ENCODE assay signal across 15 mouse cellular contexts in the genomic region with DNA sequence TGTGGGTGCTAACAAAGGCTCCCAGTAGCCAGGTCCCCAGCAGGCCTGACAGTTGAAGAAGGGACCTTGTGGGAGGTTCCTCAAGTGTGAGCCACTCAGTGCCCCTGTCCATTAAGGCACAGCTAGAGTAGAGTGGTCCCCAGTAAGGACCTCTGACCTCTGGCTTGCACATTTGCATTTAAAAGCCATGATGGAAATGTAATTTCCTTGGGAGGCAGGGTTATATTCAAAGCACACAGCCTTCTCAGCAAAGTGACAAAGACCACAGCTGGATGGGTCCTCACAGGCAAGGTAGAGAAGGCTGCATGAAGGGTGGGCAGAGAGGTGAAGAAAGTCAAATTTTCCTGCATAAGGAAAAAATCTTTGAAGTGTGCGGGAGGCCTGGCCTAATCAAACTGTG.
"Had no signal": no experiment of that assay in that cellular context is flagged by ENCODE, and none has a peak within 500 bp of the region (broad histone marks: within the 10 kb centered on the region; RNA-seq: fewer than 3 reads in every experiment).

No protein-coding gene starts in this region.

- H3K27ac ChIP-seq: kidney, postnatal 0 days; layer of hippocampus, adult 2 months; limb, embryonic 15.5 days; liver, embryonic 12.5 days; macrophage; midbrain, embryonic 12.5 days; stomach, embryonic 15.5 days had no signal

- DNase-seq: kidney, adult 2 months; kidney, postnatal 36 days; left cerebral cortex, postnatal 4 days; lung, embryonic 14.5 days; lung, postnatal 10 days; right cerebral cortex, postnatal 14 days; thymus, postnatal 36 days had no signal

- H3K4me3 ChIP-seq: layer of hippocampus, adult 2 months; limb, embryonic 15.5 days; liver, embryonic 12.5 days; megakaryocyte, embryonic 14.5 days; midbrain, embryonic 12.5 days; stomach, embryonic 15.5 days had no signal

- H3K36me3 ChIP-seq: stomach, embryonic 15.5 days had no signal

- H3K4me1 ChIP-seq: liver, embryonic 12.5 days; stomach, embryonic 15.5 days had no signal

- H3K4me2 ChIP-seq: limb, embryonic 15.5 days; liver, embryonic 12.5 days; lung, embryonic 14.5 days; midbrain, embryonic 12.5 days; stomach, embryonic 15.5 days had no signal

- H3K9me3 ChIP-seq: limb, embryonic 15.5 days; liver, embryonic 12.5 days; megakaryocyte, embryonic 14.5 days; midbrain, embryonic 12.5 days; stomach, embryonic 15.5 days had no signal

- H3K27me3 ChIP-seq: limb, embryonic 15.5 days; liver, embryonic 12.5 days; megakaryocyte, embryonic 14.5 days; midbrain, embryonic 12.5 days; stomach, embryonic 15.5 days had no signal

- H3K9ac ChIP-seq: limb, embryonic 15.5 days; liver, embryonic 12.5 days; lung, embryonic 14.5 days; midbrain, embryonic 12.5 days; stomach, embryonic 15.5 days had no signal

- ATAC-seq: liver, embryonic 12.5 days had no signal
